Mouse (Mus musculus) forebrain, embryonic 13.5 days (tissue): ENCODE measurements at regions not wholly inside any gene's neighbourhood (a gene's known extent, or its start where the extent isn't known, plus 50 kb on each side); places are given as distances from the start of the nearest gene placed in this dataset.

ENCODE experiments used
- ATAC-seq: fragments of 200-750 bp; cut with Nextera tagmentation; 2 replicates; pipeline ENCODE4 v1.8.0; 2017
- H3K27ac ChIP-seq: fragments of 300-500 bp; sonication (generic); 2 replicates; pipeline ENCODE4 v1.5.1; 2015; ENCODE audit warnings: inconsistent platforms, mild to moderate bottlenecking, moderate library complexity
- H3K27me3 ChIP-seq: fragments of 300-500 bp; sonication (generic); 2 replicates; pipeline ENCODE4 v1.6.1; 2015; ENCODE audit warnings: mild to moderate bottlenecking, inconsistent platforms
- H3K36me3 ChIP-seq: fragments of 300-500 bp; sonication (generic); 2 replicates; pipeline ENCODE4 v1.6.1; 2015; ENCODE audit warnings: mild to moderate bottlenecking, inconsistent platforms; ENCODE audit not compliant: poor library complexity, severe bottlenecking
- H3K4me1 ChIP-seq: fragments of 300-500 bp; sonication (generic); 2 replicates; pipeline ENCODE4 v1.6.1; 2015; ENCODE audit warnings: inconsistent platforms
- H3K4me2 ChIP-seq: fragments of 300-500 bp; sonication (generic); 2 replicates; pipeline ENCODE4 v1.6.1; 2015; ENCODE audit warnings: inconsistent platforms, mild to moderate bottlenecking, moderate library complexity
- H3K4me3 ChIP-seq: fragments of 300-500 bp; sonication (generic); 2 replicates; pipeline ENCODE4 v1.5.1; 2015; ENCODE audit warnings: mild to moderate bottlenecking, inconsistent platforms
- H3K9ac ChIP-seq: fragments of 300-500 bp; sonication (generic); 2 replicates; pipeline ENCODE4 v1.6.1; 2015; ENCODE audit warnings: mild to moderate bottlenecking, inconsistent platforms
- H3K9me3 ChIP-seq: fragments of 300-500 bp; sonication (generic); replicated peaks from 2 replicates; pipeline ENCODE4 v1.6.1; 2016; ENCODE audit warnings: inconsistent platforms
- WGBS: fragments of 180-500 bp; shearing (Covaris S2); methylation state at CpG from one replicate; pipeline ENCODE4 v1.1.7; 2015; 5-methylcytosine and 5-hydroxymethylcytosine counted together

DNA sequence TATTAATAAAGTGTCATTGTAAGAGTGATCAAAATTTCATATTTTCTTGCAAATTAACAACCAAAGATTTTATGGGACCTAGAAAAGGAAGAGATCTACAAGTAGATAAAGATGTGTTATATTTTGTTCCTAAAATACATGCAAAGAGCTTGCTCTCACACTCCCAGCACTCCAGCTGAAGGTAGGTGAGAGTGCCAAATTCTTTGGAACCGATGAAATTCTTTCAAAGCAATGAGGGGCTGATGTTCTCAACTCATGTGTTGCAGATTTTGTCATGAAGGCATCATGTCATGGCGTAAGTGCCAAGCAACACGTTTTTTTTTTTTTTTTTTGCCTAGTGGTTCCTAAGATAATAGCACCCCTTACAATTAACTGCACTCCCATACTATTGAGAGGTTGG, 573.8 kb downstream of the Hsfy2 start:
- no peaks in the 10 kb centered on the region for H3K36me3 ChIP-seq
- H3K4me1 ChIP-seq = no peaks in the 10 kb centered on the region
- no peak overlapping the region for H3K9ac ChIP-seq
- no peaks in the 10 kb centered on the region for H3K9me3 ChIP-seq
- no peak for ATAC-seq
- 74% methylated on average over 3 of the region's 3 CpGs for WGBS
- no peak overlapping the region for H3K27ac ChIP-seq
- H3K4me2 ChIP-seq = no peak overlapping the region
- H3K4me3 ChIP-seq = no peak overlapping the region
- H3K27me3 ChIP-seq = no peaks in the 10 kb centered on the region
